In the genomic region with DNA sequence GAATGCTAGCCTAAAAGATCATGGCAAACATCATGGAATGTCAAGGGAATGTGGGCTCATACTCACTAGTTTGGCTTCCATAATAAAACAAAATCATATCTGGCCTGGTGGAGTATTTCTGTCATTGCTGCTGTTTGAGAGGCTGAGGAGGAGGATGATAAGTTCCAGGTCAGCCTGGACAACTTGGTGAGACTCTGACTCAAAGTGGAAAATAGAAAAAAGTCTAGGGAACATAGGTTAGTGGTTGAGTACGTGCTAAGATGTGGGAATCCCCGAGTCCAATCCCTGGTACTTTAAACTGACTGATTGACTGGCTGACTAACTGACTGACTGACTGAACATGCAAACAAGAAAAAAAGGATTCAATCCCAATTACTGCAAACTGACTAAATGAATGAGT, we compare ENCODE assay signal across 22 mouse cellular contexts.
"Had no signal": no experiment of that assay in that cellular context is flagged by ENCODE, and none has a peak within 500 bp of the region (broad histone marks: within the 10 kb centered on the region; RNA-seq: fewer than 3 reads in every experiment).

No protein-coding gene starts in this region.

- H3K36me3 ChIP-seq: heart, embryonic 12.5 days; hindbrain, embryonic 10.5 days; hindbrain, embryonic 12.5 days; intestine, embryonic 15.5 days; limb, embryonic 10.5 days; limb, embryonic 12.5 days; liver, embryonic 13.5 days; liver, embryonic 15.5 days had no signal

- H3K4me1 ChIP-seq: intestine, embryonic 15.5 days; limb, embryonic 10.5 days; limb, embryonic 12.5 days; liver, embryonic 13.5 days; liver, embryonic 15.5 days had no signal

- DNase-seq: gastrocnemius, adult 2 months; gastrocnemius, postnatal 10 days; gastrocnemius, postnatal 25 days; heart, adult 2 months; heart, postnatal 4 days; kidney, adult 18-20 months; kidney, adult 8-10 months; kidney, postnatal 10 days; kidney, postnatal 25 days; kidney, postnatal 4 days; liver; liver, embryonic 13.5 days had no signal

- H3K9me3 ChIP-seq: hindbrain, embryonic 12.5 days; intestine, embryonic 15.5 days; limb, embryonic 10.5 days; liver, embryonic 13.5 days; liver, embryonic 15.5 days had no signal

- H3K27me3 ChIP-seq: heart, embryonic 12.5 days; hindbrain, embryonic 12.5 days; intestine, embryonic 15.5 days; limb, embryonic 12.5 days; liver, embryonic 13.5 days; liver, embryonic 15.5 days had no signal

- H3K4me2 ChIP-seq: heart, embryonic 12.5 days; hindbrain, embryonic 12.5 days; hindbrain, embryonic 14.5 days; intestine, embryonic 15.5 days; limb, embryonic 12.5 days; liver, embryonic 11.5 days; liver, embryonic 13.5 days; liver, embryonic 15.5 days had no signal

- H3K27ac ChIP-seq: gastrocnemius, adult 2 months; heart, adult 2 months; hindbrain, embryonic 10.5 days; hindbrain, embryonic 12.5 days; hindbrain, embryonic 14.5 days; intestine, embryonic 15.5 days; layer of hippocampus, adult 2 months; limb, embryonic 10.5 days; limb, embryonic 12.5 days; liver, embryonic 13.5 days; liver, embryonic 15.5 days had no signal

- H3K4me3 ChIP-seq: gastrocnemius, adult 2 months; heart, adult 2 months; heart, embryonic 12.5 days; hindbrain, embryonic 10.5 days; hindbrain, embryonic 12.5 days; intestine, embryonic 15.5 days; layer of hippocampus, adult 2 months; limb, embryonic 10.5 days; limb, embryonic 12.5 days; liver, embryonic 13.5 days; liver, embryonic 15.5 days had no signal
